Mouse (Mus musculus) MEL (cell line): ENCODE measurements around the gene Cntrl.

ENCODE experiments used
- CTCF ChIP-seq, 3 experiments: IDR thresholded peaks in 2 of 3; conservative IDR thresholded peaks in 1 of 3; 2 replicates each; pipeline ENCODE4 v1.5.1; 2011 to 2012; ENCODE audit warnings: low read length in 3 of 3, low read depth in 2 of 3, mild to moderate bottlenecking in 2 of 3, improper control_type of control experiment in 1 of 3, inconsistent platforms in 1 of 3, mixed read lengths in 1 of 3, moderate library complexity in 1 of 3; ENCODE audit not compliant: control insufficient read depth in 1 of 3, insufficient read depth in 1 of 3, poor library complexity in 1 of 3, severe bottlenecking in 1 of 3
- EP300 ChIP-seq, 2 experiments: IDR thresholded peaks; 2 replicates each; pipeline ENCODE4 v1.6.1; 2011; ENCODE audit warnings: improper control_type of control experiment in 2 of 2, low read length in 2 of 2, low read depth in 1 of 2, mild to moderate bottlenecking in 1 of 2
- ETS1 ChIP-seq: IDR thresholded peaks from 2 replicates; pipeline ENCODE4 v1.6.1; 2012; ENCODE audit warnings: low read depth, mild to moderate bottlenecking, inconsistent platforms, low read length, improper control_type of control experiment, moderate library complexity
- KAT2A ChIP-seq: conservative IDR thresholded peaks from 2 replicates; pipeline ENCODE4 v1.6.1; 2012; ENCODE audit warnings: low read depth, low read length, improper control_type of control experiment, inconsistent platforms
- MYC ChIP-seq: IDR thresholded peaks from 2 replicates; pipeline ENCODE4 v1.6.1; 2011; ENCODE audit warnings: low read depth, mild to moderate bottlenecking, low read length, improper control_type of control experiment, moderate library complexity
- NRF1 ChIP-seq: IDR thresholded peaks from 2 replicates; pipeline ENCODE4 v1.6.1; 2014; ENCODE audit warnings: low read depth, mild to moderate bottlenecking, inconsistent platforms, low read length, improper control_type of control experiment, moderate library complexity; ENCODE audit not compliant: poor library complexity, insufficient read depth, severe bottlenecking
- POLR2A ChIP-seq, 2 experiments: IDR thresholded peaks; 2 replicates each; pipeline ENCODE4 v1.6.1; 2011 to 2012; ENCODE audit warnings: low read length in 2 of 2, mild to moderate bottlenecking in 2 of 2, control low read depth in 1 of 2, improper control_type of control experiment in 1 of 2, low read depth in 1 of 2, moderate library complexity in 1 of 2; ENCODE audit not compliant: control insufficient read depth in 1 of 2, insufficient read depth in 1 of 2, poor library complexity in 1 of 2
- POLR2AphosphoS2 ChIP-seq: IDR thresholded peaks from 2 replicates; pipeline ENCODE4 v1.6.1; 2011; ENCODE audit warnings: low read length, improper control_type of control experiment
- RAD21 ChIP-seq: IDR thresholded peaks from 2 replicates; pipeline ENCODE4 v1.6.1; 2011; ENCODE audit warnings: mild to moderate bottlenecking, low read depth, low read length, improper control_type of control experiment
- SMC3 ChIP-seq: IDR thresholded peaks from 2 replicates; pipeline ENCODE4 v1.6.1; 2011; ENCODE audit warnings: low read depth, low read length, improper control_type of control experiment
- ZNF384 ChIP-seq: IDR thresholded peaks from 2 replicates; pipeline ENCODE4 v1.6.1; 2012; ENCODE audit warnings: low read depth, mild to moderate bottlenecking, inconsistent platforms, low read length, improper control_type of control experiment

- TF ChIP-seq ZNF384: no peak
- no peak for TF ChIP-seq NRF1
- TF ChIP-seq SMC3: no peak
- no peak for TF ChIP-seq KAT2A
- no peak for TF ChIP-seq ETS1
- no peak for TF ChIP-seq RAD21
- no peak for TF ChIP-seq EP300 (IDR thresholded peaks at IDR 0.05; ENCODE audit: low read depth in 1 of 2, low read length in 2 of 2)
- TF ChIP-seq POLR2A (IDR thresholded peaks at IDR 0.05; ENCODE audit: control insufficient read depth in 1 of 2, insufficient read depth in 1 of 2, low read depth in 1 of 2, low read length in 2 of 2, poor library complexity in 1 of 2): no peak
- TF ChIP-seq POLR2AphosphoS2: no peak
- TF ChIP-seq MYC: no peak
- no peak for TF ChIP-seq CTCF (IDR thresholded peaks at IDR 0.05 in 2 of 3, conservative IDR thresholded peaks at IDR 0.05 in 1 of 3; ENCODE audit: control insufficient read depth in 1 of 3, insufficient read depth in 1 of 3, low read depth in 2 of 3, low read length in 3 of 3, poor library complexity in 1 of 3, severe bottlenecking in 1 of 3)
Observed at GRCm38 (mm10) chr2:35151303-35151882, 42.1 kb downstream of the Cntrl start.
